Mouse (Mus musculus) heart, adult 18-20 months (tissue): ENCODE results near the gene Ikzf2. TPM values are rescaled to one million over a fixed set of nuclear protein-coding genes. Genes with fewer than 3 reads are reported as not detected.

Experiments used
- DNase-seq, 2 experiments: peaks; one replicate each; pipeline ENCODE4 v3.0.0; 2021 to 2022; ENCODE audit warnings: mixed read lengths in 1 of 2
- long read RNA-seq, 2 experiments: library from polyadenylated mRNA; stranded (forward); transcript quantifications; one replicate each; pipeline ENCODE4 v2.0.0; 2021
- total RNA-seq, 2 experiments: library from RNA; stranded (reverse); gene quantifications; 2 replicates each; pipeline ENCODE4 v1.2.3; 2021

The Ikzf2 gene
- 1 to 10 TPM; 6.3 to 6.8 TPM for total RNA-seq
- long read RNA-seq, experiment 1, partial matches to known transcripts, result 0 of 1 reads
- long read RNA-seq, experiment 1, other reads (novel, unspliced or antisense), result 1 of 1 reads
- long read RNA-seq, experiment 2, partial matches to known transcripts, result 1 of 2 reads
- long read RNA-seq, experiment 2, other reads (novel, unspliced or antisense), result 1 of 2 reads

DNA sequence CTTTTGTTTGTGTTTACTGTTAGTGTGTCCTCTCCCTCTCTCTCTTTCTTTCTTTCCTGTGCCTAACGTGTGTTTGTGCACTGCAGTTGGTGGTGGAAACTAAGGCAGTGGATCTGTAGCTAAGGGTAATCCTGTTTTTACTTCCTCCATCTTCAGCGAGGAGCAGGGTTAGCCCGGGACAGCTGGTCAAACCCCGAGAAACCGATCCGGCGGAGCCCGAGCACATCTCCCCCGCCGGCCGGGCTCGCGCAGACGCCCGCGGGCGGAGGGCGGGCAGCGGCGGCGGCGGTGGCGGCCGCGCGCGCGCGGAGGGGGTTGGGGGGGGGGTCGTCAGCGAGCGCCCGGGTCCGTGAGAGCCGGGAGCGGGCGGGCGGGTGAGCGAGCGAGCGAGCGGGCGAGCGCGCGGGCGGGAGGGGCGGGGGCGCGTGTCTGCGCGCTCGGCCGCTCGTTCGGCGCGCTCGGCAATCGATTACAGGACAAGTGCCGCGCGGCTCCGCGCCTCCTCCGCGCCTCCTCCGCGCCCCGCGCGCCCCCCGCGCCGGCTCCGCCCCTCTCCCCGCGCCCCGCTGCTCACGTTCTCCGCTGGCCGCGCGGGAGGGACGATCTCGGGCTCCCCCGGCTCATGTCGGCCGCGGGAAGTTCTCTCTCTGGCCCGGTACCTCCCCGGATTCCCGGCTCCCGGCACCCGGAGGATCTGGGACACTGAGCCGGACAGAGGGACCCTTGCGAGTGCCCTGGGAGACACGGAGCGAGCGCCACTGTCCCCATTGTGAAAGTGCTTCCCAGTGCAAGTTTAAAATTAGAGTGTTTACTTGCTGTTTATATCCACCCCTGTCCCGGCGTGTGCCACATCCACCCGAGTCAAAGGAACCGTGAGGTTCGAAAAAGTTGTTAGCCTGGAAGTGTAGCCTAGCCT is at the start of gene Ikzf2:
Ikzf2 (minus strand) TSS at position 170 of the 916 bp plus-strand sequence.
- DNase-seq, result peak; percentile 83 to 84

DNA sequence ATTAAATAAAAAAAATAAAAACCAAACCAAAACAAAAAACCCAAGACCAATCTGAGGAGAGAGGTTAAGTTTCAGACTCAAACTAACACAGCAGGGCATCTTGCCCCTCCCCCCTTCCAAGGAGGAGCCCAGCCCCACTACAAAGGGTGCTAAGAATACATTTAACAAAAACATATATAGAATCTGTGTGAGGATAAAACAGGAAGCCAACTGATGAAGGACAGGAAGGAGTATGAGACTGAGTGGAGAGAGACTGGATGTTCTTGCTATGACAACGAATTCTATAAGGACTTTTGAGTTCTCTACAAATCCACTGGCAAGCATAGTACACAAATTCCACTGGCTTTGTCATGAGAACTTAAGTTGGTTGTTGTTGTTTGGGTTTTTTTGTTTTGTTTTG is 42.7 kb upstream of the Ikzf2 start:
- DNase-seq, result no peak

DNA sequence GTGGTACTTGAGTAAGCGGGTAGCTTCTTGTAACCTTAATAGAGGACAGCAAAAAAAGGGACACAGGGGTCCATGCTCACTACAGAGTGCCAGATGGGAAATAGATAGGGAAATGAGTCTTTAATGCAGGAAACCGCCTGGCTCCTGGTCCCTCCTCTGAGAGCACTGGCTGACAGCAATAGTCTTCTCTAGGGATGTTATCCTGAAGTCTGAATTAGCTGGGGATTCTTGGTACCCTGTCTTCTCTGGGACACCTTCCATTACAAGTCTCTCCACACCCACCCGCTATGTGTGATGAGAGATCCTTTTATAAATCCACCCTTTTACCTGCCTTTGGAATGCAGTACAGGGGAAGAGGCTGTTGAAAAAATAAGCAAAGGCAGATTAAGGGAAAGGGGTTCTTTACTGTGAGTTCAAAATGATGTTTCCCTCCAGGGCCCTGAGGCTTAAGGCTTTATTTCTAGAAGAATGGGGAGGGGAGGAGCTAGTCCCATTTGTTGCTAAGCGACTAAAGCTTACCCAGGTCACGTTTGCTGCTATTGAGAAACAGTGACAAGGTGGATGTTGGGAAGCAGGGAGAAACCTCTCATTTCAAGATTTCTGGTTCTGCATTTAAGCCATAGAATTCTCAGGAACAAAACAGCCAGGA is 42.1 kb upstream of the Ikzf2 start:
- no peak for DNase-seq

DNA sequence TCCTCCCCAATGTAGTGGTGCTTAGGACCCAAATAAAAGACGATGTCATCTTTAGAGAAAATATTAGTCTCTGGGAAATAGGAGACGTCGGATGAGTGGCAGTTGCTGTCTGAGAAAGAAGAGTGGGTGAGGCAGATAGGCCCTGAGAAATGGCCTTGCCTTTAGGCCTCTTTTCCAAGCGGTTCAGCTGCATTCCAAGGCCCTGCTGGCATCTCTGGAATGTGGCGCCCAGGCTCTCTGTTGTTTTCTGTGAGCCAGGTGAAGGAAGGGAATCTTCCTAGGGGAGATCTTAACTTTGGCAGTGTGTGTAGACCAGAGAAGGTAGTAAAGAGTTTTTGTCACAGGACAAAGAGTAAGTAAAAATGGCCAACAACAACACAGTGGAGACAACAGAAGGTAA is 40.9 kb upstream of the Ikzf2 start:
- DNase-seq, result no peak

DNA sequence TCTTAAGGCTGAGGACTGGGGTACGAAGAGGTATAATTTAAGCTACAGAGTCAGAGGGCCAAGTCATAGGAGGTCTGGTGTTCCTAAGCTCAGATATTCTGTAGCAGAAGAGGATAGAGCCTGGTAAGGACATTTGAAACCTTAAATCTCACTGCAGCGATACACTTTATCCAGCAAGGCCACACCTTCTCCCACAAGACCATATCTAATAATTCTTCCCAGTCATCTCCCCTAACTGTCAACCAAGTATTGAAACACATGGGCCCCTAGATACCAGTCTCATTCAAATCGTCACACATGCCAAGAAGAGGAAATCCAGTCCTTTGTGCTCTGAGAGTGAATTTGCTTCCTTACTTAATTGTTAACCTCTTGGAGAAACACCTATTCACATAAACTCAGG is 30.1 kb upstream of the Ikzf2 start:
- DNase-seq, result no peak

DNA sequence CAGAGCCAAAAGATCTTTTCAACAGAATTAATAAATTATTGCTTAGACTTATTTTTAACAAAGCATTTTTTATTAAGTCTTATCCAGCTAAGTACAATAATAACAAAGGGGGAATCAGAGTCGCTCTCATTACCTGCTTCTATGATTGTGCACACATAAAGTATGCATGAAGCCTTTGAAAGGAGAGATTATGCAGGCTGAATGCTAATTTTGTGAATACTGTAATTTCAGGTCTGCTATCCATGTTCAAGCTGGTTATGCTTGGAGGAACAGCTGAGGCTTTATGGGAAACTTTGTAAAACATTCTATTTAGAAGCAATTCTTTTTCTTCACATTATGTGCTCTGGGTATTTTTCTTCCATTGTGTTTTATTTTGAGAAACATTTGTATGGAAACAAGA is 21.5 kb upstream of the Ikzf2 start:
- DNase-seq, result no peak

DNA sequence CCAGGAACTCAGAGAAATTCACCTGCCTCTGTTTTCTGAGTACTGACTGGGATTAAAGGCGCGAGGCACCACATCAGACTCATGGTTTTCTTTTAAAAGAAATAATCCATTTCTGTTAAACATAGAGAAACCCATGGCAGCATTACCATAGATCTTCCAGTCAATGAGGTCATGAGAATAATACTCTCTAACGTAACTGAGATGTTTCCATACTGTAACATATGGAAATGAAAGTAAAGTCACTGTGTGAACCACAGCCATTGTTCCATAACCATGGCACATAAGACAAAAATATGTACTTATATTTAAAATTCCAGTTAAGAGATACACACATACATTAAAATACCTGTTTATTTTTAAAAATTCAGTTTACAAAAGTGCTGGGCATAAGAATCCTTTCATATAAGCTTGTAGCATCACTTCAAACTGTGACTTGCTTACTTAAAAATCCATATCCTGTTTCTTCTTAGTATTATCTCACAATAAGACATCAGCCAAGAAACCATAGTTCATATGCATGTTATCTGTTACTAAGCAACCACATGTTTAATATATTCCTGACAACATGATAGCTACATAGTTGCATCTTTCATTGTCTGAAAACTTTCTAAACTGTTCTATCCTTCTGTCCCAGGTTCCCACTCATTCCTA is 16.6 kb upstream of the Ikzf2 start:
- DNase-seq, result no peak

DNA sequence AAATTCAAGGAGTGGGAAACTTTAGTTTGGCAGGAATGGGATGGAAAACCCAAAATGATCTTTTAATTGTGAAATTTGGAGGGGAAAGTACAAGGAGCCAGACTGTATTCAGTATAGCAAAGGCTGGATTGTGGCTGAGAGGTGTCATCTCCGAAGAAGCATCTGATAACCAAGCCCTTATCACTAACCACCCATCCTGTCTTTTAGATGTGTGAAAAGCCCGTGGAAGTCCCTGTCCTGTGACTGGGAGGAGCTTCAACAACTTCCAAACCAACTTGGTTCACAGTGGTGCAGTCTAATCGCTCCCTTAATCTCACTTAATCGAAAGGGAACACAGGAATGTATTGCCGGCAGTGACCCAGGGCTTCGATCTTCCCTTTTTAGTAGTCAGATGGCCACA is 4.9 kb upstream of the Ikzf2 start:
- no peak for DNase-seq

DNA sequence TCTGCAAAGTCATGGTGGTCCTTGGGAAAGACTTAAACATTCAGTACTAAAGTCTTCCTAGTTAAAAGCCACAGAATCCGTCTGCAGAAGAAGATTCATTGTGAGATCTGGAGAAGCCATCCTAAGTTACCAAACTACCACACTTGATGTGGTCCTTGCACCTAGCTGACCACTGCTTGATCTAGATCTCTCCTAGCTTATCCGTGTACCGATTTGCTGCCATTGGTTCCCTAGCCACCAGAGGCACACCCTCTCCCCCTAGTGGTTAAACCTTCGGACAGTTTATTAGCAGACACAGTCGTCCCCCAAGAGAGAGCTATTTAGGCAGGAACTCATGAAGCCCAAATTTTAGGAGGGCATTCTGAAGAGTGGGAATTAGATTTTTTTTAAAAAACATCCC is 1.9 kb upstream of the Ikzf2 start:
- peak; percentile 78 to 83 for DNase-seq

DNA sequence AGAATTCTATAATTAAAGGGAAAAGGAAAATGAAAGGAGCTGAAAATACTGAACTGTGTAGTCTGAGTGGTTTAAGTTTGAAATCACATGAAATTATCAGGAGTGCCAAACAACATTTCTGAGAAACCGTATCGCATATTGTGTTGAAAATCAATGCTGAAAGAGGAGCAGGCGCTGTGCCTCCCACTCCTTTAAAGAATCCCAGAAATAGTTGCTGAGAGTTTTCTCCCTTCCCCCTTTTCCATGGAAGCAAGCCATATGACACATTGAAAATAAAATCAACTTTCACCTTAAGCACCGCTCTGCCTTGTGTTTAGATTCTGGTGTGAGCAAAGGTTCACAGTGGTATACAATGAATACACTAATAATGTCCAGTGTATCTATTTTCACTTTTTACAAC is 1.1 kb upstream of the Ikzf2 start:
- DNase-seq, result peak; percentile 16 to 46

DNA sequence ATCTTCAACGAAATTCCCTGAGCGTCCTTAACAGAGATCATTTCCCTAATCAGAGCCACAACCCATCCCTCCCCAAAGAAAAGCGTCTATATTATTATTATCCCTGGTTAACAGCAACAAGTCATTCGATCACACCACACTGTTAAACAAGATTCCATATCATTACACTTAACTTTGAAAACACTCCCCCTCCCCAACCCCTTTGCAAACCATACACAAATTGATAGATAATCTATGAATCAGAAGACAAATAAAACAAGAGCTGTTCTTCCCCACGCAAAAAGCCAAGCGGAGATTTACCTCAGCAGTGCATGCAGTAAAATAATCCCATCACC is 337 bp downstream of the Ikzf2 start:
- no peak for DNase-seq

DNA sequence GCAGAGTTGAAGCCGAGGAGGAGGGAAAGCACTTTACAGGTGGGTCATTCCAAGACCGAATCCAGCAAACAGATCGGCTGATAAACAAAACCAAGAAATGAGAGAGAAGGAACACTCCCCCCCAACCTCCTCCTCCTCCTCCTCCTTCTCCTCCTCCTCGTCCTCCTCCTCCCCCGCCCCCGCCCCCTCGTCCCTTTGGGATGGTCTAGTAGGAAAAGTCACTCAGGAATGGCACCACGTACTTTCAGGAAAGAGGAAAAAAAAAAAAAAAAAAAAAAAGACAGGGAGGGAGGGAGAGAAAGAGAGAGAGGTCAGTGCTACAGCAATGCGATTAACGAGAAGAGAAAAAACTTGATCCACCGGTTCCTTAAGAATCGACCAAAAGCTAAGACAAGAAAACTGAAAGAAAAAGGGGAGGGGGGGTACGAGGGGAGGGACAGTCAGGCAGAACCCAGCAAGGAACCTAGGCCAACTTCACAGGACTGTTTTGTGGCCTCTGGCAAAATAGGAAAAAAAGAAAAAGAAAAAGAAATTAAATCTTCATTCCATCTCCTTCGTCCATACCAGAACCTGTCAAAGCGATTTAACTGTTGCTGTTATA is 1.1 kb downstream of the Ikzf2 start:
- peak in 1 of 2 experiments; percentile 9 for DNase-seq

DNA sequence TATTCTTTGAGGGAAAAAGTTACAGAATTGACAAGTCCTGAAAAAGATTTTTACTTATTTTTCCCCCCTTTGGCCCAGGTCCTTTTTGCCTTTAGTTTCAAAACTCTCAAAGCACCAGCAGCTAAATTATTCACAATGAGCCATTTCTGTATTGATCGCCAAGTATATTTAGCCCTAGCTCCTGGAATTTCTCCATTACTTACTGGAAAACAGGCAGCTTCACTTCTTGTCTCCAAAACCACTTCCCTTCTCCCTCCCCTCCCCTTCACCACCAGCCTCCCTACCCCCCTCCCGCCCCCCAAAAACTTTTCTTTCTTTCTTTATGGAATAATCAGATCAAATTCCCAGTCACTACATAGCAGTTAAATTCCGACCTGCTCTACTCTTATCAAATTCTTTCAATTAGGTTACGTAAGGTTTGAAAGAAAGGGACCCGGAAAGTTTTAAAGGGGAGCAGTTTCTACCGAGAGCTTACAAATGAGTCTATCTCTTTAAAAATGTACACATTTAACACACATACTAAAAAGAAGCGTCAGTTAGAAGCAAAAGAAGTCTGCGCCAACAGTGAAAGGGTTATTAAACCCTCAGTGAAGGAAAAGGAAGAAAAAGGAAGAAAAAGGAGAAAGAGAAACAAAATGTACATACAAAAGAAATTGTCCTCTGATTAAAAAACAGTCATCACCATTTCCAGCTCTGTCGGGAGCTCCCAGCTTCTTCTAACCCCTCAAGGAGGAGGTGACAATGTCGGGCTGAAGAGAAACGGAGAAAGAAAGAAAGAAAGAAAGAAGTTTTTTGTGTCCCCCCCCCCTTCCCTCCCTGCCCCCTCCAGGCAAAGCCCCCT is 1.8 kb downstream of the Ikzf2 start:
- peak in 1 of 2 experiments; percentile 16 for DNase-seq

DNA sequence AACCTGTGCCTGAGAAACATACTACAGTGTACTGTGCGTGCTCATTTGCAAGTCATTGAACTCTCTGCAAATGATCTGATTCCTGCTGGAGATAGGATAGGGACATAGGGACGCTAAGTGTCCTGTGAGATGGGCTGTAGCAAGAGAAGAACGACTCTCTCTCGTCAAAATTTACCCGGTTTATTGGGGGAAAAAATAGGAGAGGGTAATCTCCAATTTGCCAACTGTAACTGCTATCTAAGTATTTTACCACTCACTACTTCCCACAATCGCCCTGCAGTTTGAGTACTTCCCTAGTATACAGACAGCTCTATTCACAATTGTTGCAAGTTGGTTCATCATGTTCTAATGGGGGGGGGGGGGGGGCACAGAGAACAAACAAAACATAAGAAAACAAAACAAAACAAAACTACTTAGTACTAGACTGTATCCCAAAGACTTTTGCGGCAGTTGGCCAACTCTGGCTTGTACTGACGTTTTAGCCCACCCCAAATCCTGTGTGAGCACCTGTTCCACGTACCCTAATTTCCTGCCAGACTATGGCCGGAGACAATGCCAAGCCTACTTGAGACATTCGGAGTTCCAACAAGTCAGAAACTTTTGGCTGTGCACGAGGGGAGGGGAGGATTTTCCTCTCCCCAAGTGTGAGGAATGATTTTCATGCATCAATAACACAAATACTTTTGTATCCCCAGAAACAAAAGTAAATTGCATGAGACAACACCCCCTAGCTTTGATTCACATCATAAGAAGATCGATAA is 2.6 kb downstream of the Ikzf2 start:
- DNase-seq, result peak in 1 of 2 experiments; percentile 12

DNA sequence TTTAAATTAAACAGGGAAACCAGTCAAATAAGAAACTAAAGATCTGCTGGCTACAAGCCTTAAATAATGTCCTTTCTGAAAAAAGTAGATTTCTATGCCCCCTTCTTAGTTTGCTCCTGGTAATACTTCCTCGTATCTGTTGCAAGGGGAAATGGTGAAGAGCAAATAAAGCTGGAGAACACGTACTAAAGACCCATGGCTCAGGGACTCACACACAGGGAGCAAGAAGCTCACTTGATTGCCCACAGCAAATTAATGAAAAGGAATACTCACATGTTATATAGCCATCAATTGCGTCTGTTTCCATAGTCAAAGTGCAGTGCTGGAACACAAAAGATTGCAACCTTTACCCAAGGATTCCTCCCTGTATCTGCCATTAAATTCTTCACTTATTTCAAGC is 3.2 kb downstream of the Ikzf2 start:
- DNase-seq, result no peak

DNA sequence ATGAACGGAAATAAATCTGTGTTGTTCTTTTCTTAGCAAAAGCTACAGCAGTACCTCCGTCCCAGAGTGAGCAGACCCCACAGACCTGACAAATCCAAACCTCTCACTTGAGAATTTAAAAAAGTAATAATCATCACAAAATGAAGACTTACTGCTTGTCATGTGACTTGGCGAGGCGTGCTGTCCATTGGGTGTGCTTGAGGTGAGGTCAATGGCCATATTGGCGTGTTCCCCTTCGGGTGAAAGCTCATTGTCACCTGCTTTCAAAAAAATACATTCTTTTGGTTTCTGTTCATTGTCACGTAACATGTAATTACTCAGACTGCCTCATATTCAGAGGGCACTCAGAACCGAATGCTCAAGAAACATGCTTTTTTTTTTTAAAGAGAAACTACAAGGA is 4.0 kb downstream of the Ikzf2 start:
- no peak for DNase-seq

DNA sequence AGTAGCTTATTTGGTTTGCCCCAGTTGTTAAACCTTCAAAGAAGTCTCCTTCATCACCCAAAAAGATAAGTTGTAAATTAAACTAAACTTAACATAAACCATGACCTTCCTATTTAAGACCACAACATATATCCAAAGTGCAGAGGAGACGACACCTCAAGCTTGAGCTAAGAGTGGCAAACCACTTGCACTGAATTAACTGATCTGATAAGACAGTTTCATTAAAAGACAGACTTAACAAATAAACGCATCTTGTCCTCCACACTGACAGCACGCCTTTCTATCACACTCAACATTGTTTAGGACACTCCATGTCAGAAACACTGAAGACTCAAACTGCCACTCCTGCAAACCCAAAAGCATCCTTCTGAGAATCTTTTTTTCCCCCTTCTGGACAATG is 4.8 kb downstream of the Ikzf2 start:
- no peak for DNase-seq

DNA sequence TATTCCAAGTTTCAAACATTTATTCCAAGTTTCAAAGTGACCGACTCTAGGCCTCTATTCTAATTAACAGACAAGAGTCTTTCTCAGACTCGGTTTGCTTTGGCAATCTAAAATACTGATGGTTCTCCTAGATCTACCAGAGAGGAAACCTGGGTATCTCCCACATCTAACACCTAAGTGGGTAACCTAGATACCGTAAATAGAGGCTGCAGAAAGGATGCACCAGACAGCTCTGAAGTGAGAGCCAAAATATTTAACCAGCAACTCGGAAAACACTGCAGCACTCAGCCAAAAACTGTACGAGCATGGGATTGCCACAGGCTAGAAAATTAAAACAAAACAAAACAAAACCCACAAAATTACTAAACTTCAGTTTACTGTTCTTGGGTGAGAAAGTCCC is 6.0 kb downstream of the Ikzf2 start:
- no peak for DNase-seq

DNA sequence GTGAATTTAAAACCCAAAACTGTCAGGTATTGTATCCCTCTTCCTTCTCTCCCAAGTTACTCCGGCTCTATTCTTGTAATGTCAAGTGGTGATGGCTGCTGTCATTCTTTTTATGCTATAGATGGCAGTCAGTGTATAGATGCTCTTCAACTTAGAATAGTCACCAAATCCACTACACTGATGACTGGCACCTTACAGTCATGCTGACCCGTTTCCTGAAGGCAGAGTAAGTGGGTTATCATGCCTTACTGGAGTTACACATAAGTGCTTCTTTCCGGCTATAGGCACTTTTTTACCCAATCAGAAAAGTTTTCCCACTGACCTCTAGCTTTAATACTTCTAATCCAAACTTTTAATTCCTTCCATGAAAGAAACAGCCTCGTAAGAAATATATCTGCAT is 6.5 kb downstream of the Ikzf2 start:
- DNase-seq, result no peak

DNA sequence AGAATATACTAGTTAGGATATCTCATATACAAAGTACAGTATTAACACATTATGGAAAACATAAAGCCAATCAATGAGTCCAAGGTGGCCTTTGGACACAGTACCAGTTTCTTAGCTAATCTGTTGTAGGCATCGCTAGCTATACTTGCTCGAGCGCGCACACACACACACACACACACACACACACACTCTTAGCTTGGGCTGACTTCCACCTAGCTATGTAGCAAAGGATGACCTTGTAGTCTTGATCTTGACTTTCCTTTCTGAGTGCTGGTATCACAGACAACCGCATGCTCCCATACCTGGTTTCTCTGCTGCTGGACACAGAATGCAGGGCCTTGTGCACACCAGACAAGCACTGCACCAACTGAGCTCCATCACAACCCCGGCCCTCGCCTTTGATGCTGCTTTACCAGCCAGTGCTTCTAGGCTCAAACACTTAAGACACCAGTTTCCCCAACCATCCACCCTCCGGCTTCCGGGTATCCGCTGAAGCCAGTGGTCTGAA is 17.1 kb downstream of the Ikzf2 start:
- DNase-seq, result no peak

DNA sequence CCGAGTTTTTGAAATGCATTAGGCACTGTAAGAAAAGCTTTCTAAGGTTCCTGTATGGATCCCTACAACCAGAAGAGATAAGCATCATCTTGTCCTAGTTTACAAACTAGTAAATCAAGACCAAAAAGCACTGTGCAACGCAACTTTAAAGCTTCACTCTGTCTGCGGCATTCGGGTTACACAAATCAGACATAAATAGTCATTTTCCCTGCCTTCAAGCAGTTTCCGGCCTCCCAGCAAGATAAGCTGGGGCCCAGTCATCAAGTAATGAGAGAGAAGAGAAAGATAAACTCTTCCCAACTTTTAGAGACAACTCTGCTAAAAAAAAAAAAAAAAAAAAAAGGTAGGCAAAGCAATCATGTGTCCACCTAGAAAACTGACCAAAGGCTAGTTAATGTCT is 19.6 kb downstream of the Ikzf2 start:
- no peak for DNase-seq
